Mouse (Mus musculus) mesoderm, embryonic 11.5 days (tissue): ENCODE measurements around the gene Tbx5.

ENCODE experiments used
- DNase-seq: peaks from one replicate; pipeline ENCODE4 v3.0.0-alpha.2; 2012; ENCODE audit warnings: low read depth, low spot score

The Tbx5 gene

GRCm38 (mm10) chr5:119842701-119843393, 10.4 kb downstream of the Tbx5 start:
- DNase-seq: no peak

GRCm38 (mm10) chr5:119843394-119843777, 10.9 kb downstream of the Tbx5 start:
- DNase-seq: no peak

- no peak for DNase-seq
Measured at GRCm38 (mm10) chr5:119844366-119844765, 11.9 kb downstream of the Tbx5 start.

GRCm38 (mm10) chr5:119844994-119845393, 12.5 kb downstream of the Tbx5 start:
- peak; percentile 77 for DNase-seq

GRCm38 (mm10) chr5:119857052-119857451, 24.6 kb downstream of the Tbx5 start:
- DNase-seq: no peak

- DNase-seq: no peak
Measured at GRCm38 (mm10) chr5:119861301-119861700, 28.8 kb downstream of the Tbx5 start.

- DNase-seq: no peak
Measured at GRCm38 (mm10) chr5:119862431-119862830, 30.0 kb downstream of the Tbx5 start.

- DNase-seq: peak; percentile 41
Measured at GRCm38 (mm10) chr5:119866277-119867235, 34.1 kb downstream of the Tbx5 start.

GRCm38 (mm10) chr5:119867986-119868385, 35.5 kb downstream of the Tbx5 start:
- no peak for DNase-seq

- no peak for DNase-seq
Measured at GRCm38 (mm10) chr5:119875421-119875820, 43.0 kb downstream of the Tbx5 start.

- no peak for DNase-seq
Measured at GRCm38 (mm10) chr5:119877185-119877584, 44.7 kb downstream of the Tbx5 start.

- DNase-seq: no peak
Measured at GRCm38 (mm10) chr5:119885595-119885994, 53.1 kb downstream of the Tbx5 start.

GRCm38 (mm10) chr5:119887381-119887780, 54.9 kb downstream of the Tbx5 start:
- DNase-seq: no peak

- peak; percentile 14 for DNase-seq
Measured at GRCm38 (mm10) chr5:119891960-119892359, 59.5 kb downstream of the Tbx5 start.

GRCm38 (mm10) chr5:119893060-119893459, 60.6 kb downstream of the Tbx5 start:
- DNase-seq: no peak

- DNase-seq: no peak
Measured at GRCm38 (mm10) chr5:119896605-119897004, 64.1 kb downstream of the Tbx5 start.

- no peak for DNase-seq
Measured at GRCm38 (mm10) chr5:119916551-119917171, 84.2 kb downstream of the Tbx5 start.

- DNase-seq: peak; percentile 50
Measured at GRCm38 (mm10) chr5:119918381-119918780, 85.9 kb downstream of the Tbx5 start.

GRCm38 (mm10) chr5:119920941-119921340, 88.5 kb downstream of the Tbx5 start:
- no peak for DNase-seq

- peak; percentile 16 for DNase-seq
Measured at GRCm38 (mm10) chr5:119922229-119922628, 89.8 kb downstream of the Tbx5 start.
